Mouse (Mus musculus) megakaryocyte-erythroid progenitor cell, adult 5-6 weeks (primary cell): ENCODE results near the gene Acer3. TPM values are rescaled to one million over a fixed set of nuclear protein-coding genes. Genes with fewer than 3 reads are reported as not detected.

ENCODE experiments used
- ATAC-seq: replicated peaks from 2 replicates; pipeline ENCODE4 v1.8.0; 2016; ENCODE audit warnings: mild to moderate bottlenecking, inconsistent platforms; ENCODE audit not compliant: severe bottlenecking, poor library complexity, low FRiP score, low TSS enrichment
- total RNA-seq, 2 experiments: library from RNA; stranded (forward) in 1 of 2; stranded (reverse) in 1 of 2; fragments of 200-1000, 215-1000 nt in 1 of 2; fragments of >200 nt in 1 of 2; fragmentation: Nextera tagmentation in 1 of 2; gene quantifications; 2 replicates each; pipeline ENCODE4 v1.2.3; 2014 to 2017

Gene Acer3
- total RNA-seq, 2 experiments from 2014 or later: 28.9 to 55.6 TPM

DNA sequence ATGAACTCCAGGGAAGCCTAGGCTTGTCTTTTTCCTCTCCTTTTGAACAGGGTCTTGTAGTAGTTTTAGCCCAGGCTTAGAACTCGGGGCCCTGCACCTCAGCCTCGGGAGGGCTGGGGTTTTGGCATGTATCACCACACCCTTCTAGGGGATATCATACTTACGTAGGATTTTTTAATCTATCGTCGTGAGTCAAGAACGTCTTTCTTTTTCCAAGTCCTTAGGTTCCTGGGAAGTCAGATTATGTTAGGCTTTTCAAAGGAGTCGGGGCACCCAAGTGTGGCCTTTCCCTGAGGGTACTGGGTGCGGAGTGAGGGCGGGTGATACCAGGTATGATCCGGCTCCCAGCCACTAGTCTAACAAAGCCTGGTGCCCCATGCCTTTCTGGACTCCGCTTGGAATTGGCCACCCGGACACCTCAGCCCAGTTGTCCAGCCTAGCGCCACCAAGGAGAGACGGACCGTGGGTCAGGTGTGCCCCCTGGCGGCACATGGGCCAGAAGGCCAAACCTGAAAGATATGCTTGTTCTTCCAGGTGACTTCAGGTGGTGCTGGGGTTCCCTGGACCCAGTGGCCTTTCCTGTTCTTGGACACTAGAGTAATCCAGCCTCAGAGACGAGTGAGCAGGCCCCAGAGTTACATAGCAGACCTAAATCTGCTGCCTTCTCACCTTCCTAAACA, 129.3 kb downstream of the Acer3 start:
- ATAC-seq: no peak

DNA sequence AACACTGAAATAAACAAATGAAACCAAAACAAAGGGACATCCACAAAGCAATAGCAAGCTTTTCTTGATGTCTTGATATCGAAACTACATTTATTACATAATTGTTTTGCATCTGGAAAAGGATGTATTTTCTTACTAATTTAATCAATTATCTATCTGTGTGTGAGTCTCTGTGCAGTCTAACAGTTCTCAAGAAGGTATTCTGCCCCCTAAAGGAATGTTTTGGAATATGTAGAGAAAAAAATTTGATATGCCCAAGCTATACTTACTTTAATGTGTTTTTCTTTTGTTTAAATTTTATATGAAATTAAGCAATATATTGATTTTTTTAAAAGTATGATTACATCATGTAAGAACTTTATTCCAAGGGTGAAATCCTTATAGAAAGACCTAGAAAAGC, 130.4 kb downstream of the Acer3 start:
- no peak for ATAC-seq

DNA sequence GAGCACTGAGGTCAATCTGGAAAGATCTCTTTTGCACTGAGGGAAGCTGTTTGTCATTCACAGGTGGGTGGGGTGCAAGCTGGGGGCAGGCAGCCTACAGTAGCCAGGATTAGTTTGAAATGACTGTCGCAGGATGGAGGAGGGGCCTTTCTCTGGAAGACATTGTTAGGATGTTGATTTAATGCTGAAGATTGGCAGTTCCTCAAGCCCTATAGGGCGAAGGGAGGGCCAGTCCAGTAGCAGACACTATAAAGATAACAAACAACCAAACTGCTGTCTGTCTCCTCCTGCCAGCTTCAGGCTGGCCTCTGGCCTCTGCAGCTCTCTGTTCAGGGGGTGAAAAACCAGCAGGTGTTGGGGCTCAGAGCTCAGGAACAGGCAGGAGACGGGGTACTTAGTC, 131.3 kb downstream of the Acer3 start:
- peak; percentile 26 for ATAC-seq

DNA sequence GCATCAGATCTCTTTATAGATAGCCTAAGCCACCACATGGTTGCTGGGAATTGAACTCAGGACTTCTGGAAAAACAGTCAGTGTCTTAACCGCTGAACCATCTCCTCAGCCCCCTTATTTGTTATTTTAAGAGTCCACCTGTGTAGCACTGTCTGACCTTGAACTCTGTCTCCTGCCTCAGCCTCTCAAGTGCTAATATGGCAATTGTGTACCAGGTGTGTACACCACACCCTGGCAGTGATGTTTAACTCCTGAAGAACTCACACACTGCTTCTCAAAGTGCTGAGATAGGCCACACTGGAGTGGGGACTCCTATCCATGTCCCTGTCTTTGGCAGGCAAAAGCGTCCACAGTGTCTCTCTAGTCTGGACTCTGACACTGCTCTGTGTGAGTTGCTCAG, 132.3 kb downstream of the Acer3 start:
- no peak for ATAC-seq

DNA sequence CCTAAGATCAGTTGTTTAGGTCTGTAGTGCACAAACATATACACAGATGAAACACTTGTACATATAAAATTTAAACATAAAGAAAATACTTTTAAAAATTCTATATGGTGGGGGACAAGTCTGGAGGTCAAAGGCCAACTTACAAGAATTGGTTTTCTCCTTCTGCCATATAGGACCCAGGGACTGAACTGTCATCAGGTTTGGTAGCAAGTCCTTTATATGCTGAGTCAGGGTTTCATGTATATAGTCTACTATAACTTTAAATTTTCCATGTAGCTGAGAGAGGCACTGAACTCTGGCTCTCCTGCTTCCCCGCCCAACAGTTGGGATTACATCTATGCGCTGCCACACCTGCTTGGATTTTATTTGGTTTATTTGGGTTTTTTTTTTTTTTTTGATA, 132.8 kb downstream of the Acer3 start:
- no peak for ATAC-seq

DNA sequence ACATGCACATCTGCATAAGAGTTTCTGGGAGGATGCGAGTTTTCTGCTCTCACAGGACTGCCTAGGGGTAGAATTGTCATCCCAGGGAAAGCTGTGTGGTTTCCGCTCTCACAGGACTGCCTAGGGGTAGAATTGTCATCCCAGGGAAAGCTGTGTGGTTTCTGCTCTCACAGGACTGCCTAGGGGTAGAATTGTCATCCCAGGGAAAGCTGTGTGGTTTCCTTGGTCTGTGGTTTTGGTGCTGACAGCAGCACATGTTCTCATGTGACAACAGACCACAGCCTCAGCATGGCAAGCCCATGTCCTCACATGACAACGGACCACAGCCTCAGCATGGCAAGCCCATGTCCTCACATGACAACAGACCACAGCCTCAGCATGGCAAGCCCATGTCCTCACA, 133.7 kb downstream of the Acer3 start:
- ATAC-seq: peak; percentile 24; the same call in 1 of the 2 replicates

DNA sequence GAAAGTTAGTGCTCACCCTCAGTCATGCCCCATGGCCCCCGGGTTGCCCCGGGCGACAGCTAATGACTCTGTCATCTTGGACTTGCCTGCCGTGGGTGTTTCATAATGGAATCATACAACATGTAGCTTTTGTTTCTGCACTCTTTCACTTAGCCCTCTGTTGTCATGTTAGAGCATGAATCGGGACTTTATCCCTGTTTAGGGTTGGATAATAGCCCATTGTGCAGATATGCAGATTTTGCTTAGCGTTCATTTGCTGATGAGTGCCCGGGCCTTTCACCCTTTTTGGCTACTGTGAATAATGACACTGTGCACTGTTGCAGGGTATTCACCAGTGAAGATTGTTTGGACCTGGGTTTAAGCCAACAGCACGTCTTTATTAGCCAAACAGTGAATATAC, 134.4 kb downstream of the Acer3 start:
- no peak for ATAC-seq

DNA sequence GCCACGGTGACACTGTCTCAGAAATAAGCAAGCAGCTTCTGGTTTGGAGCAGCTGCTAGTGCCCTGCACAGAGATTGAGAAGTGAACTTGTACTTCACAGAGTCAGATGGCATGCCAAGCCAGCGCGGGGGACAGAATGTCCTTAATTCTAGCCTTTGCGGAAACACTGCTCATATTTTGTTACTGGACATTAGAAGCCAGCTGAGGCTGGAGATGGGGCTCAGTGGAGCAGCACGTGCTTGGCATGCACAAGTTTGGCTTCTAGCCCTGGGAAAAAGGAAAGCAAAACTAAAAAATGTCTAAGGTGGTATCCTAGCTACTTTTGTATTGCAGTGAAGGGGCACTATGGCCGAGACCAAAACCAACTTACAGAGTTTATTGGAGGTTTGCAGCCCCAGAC, 135.7 kb downstream of the Acer3 start:
- ATAC-seq: no peak

DNA sequence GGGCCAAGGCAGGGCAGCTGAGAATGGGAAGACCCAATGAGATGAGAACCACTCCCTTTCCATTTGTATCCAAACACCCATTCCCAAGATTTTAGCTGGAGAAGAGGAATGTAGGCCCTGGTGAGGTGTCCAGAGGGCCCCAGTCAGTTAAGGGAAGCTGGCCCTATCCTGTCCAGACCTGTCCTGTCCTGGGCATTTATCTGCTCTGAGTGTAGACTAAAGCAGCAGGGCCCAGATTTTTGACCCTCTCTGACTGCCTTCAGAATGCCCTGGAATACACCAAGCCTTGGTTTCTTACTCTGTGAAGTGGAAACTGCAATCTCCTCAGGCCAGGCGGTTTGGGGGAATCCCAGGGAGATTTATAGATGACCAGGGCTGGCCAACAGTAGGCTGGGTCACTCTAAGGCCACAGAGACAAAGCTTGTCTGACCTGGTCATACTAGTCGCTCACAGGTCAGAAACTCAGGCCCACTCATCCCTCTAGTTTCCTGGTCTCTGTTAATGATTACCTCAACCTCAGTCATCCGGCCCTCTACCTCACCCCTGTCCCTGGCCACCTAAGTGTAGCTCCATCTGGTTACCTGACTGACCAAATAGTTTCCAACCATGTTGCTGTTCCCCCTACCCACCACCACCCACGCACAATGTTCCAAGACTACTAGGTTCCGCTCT, 142.3 kb downstream of the Acer3 start:
- ATAC-seq: peak; percentile 8; the same call in 1 of the 2 replicates

DNA sequence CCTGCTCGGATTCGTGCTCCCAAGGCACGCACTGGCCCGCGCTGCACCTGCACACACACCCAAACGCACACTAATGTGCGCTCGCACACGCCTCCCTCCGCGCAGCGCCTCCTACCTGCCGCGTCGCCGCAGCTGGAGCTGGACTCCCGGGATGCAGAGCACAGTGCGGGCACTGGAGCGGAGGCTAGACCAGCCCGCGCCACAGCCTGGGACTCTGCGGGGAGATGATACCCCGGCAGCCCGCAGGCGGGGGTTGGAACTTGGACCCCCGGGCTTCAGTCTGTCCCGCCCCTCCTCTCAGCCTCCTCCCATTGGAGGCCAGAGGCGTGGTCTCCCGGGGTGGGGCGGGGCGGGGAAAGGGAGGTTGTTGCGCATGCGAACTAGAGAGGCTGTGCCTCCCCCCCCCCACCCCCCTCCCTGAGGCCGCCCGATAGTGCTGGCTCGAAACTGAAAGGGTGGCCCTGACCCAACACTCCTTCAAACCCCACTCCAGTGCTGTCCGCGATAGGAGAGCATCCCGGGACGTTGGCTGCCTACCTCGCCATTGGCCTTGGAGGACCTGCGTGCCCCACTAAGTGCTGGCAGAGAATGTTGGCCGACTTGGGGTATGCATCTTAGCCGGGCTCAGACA, 143.0 kb downstream of the Acer3 start, which contains the start of gene Capn5:
Capn5 (minus strand) TSS at position 346 of the 631 bp plus-strand sequence.
- ATAC-seq: peak; percentile 62

DNA sequence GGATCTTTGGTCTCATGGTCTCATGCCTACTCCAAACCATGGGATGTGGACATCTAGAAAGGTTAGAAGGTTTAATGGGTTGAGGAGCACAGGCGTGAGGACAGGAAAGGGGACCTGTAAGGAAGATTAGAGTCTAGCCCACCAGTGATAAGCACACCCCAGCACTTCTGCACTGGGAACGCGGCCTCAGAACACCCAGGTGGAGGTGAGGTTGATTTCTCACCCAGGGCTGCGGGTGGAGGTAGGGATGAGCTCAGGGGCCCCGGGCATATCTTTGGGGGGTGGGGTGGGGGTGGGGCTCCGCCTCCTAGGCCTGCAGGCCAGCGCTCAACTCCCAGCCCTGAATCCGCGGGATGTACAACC, 143.5 kb downstream of the Acer3 start:
- ATAC-seq: no peak

DNA sequence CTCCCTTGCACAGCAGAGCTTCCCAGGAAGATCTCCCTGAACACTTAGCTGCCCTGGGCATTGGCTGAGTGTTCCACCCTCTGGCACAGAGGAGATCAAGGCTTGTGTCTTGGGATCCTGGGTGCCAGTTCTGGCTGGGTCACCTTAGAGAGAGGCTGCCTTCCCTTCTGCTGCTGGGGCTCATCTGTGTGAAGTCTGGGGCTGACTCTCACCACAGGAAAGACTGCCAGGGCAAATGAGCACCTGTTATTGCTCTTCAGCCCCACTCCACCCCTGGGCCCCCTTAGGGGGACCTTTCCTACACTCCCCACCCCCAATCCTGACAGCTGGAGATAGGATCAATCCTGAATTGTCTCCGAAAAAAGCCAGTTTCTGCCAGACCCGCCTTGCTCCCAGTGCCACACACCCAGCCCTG, 143.9 kb downstream of the Acer3 start:
- no peak for ATAC-seq

DNA sequence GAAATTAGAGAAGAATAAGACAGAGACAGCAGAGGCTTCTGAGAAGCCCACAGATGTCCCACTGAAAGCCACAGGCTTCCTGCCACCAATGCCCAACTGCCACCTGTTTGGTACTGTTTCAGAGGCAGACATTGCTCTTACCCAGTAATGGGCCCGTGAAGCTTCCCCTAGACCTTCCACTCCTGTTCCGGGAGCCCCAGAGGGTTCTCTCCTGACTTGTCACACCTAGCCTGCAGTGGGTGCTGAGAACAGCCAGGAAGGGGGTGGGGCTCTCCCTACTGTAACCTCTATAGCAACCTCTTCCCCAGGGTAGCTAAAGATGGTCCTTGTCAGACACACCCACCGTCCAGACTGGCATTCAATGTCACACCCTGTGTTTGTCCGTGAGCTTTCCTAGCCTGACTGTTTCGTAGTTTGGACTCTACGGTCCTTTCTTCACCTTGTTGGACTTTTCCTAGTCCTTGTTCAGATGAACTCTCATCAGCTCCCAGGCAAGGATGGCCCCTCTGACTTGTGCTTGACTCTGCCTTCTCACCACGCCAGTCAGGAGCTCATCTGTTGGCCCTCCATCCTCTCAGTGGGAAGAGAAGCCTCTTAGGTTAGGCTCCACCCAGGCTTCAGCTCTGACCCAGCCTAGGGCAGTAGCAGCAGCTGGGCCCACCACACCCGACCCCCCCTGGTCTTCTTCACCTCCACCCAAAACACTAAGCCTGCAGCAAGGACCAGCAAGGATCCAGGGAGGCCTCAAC, 144.5 kb downstream of the Acer3 start:
- no peak for ATAC-seq

DNA sequence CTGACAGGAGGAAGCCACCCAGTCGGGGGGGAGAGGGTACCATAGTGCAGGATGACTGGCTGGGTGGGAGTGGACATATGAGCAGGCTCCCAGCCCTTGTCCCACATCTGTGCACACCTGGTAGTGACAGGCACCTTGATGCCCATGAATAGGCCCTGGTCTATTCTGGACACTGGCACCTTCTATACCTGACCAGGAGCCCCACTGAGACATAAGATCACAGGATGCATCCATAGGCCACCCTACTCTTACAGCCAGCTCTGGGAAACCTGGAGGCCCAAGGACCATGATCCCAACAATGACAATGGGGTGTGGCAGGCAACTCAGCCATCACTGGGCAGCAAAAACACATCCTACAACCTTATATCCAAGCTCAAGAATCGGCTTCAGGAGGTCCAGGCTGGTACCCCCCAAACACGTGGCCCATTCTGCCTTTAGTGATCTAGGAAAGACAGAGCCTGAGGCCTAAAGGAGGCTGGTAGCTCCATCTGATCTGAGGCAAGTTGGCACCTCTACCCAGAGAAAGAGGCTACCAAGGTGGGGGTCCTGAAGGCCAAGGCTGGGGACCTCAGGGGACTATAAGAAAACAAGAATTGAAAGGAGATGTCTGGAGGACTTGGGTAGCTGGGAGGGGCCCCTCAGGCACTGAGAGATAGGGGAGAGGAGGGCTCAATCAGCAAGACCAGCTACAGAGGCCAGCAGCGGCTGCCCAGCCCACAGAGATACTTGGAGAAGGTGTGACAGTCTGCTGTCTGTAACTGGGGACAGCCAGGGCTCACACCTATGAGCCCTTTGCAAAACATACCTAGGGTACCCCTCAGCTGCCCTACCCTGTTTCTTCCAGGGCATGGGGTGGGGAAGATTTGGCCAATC, 145.9 kb downstream of the Acer3 start:
- peak; percentile 74 for ATAC-seq

DNA sequence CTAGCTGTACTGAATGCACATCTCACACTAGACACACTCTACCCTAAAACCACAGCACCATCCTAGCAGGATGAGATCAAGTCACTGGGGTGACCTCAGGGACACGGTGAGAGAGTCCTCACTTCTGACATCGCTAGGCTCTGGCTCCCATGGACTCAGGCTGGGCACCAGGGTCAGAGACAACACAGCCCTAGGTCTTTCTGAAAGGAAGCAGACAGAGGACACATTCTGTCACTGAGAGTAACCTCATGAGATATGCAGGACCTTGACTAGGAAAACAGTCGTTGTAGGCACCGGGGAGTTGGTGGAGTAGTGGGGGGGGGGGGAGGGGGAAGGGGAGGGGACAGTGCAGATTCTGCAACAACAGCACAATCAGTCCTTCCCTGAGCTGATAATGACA, 147.6 kb downstream of the Acer3 start:
- ATAC-seq: no peak

DNA sequence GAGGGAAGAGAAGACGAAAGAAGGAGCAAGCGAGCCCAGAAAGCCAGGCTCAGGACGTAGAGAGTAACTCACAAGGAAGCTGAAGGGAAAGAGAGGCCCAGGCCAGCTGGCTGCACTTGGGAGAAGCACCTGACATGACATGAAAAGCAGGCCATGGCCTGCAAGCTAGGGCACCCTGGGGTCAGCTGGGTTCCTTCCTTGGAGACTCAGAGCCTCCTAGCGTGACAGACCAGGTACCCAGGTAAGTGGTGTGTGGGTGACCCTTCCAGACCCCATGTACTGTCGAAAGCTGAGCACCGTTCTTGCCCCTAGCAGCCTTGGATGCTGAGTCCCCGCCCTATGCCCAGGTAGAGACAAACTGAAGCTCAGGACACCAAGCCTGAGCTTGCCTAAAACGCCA, 148.3 kb downstream of the Acer3 start:
- no peak for ATAC-seq

DNA sequence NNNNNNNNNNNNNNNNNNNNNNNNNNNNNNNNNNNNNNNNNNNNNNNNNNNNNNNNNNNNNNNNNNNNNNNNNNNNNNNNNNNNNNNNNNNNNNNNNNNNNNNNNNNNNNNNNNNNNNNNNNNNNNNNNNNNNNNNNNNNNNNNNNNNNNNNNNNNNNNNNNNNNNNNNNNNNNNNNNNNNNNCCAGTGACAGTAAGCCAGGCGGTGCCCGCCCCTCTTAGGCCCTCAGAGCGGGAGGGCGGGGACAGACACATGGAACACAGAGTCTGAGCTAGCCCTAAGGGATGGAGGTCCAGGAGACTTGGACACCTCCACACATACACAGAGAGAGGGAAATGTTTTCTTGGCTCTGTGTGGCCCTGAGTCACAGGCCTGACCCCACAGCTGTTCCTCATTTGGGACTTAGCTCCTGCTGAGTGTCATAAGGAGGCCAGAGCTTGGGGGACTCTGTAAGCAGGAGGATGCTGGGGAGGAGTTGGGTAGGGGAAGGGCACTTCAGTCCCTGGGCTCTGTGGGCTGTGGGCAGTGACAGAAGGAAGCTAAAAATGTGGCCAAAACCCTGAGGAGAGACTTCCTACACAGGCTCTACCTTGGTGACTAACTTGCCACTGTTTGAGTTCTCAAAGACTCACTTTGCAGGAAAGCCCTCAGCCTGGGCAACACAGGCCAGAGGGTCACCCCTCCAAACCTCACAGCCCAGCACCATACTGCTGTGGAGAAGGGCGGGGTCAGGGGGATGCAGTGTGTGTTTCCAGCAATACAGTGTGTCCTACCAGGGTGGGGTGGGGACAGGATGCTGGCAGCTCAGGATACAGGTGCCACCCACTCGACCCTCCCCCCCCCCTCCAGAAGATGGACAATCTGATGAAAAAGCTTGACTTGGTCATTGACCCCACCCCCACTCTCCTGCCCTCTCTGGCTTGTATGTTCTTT, 149.6 kb downstream of the Acer3 start:
- ATAC-seq: peak; percentile 73

DNA sequence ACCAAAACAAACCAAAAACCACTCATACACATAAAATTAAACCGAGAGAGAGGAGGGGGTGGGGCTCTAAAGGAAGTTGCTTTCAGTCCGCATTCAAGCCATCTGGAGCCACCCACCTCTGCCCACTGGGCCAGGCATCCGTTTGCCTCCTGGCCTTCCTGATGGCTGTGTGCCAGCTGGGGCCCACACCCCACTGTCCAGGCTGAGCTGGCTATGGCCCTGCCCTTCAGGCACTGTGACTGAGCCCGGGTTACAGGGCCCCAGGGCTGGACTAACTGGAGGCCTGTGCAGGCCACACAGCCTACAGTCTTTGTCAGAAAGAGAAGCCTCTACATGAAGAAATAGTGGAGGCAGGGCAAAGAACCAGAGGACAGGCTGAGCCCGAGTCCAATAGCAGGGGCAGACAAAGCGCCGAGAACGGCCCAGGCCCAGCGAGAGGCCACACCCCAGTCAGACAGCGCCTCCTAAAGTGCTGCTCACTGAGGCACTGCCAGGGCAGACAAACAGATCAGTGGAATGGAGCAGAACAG, 155.9 kb downstream of the Acer3 start:
- ATAC-seq: peak; percentile 83
